Mouse (Mus musculus) heart, postnatal 0 days (tissue): ENCODE measurements around the gene Agap3.

Source experiments
- CTCF ChIP-seq: IDR thresholded peaks from 2 replicates; pipeline ENCODE4 v1.5.1; 2016; ENCODE audit warnings: antibody characterized with exemption, control low read depth, low read depth
- EP300 ChIP-seq: IDR thresholded peaks from 2 replicates; pipeline ENCODE4 v1.6.1; 2016; ENCODE audit warnings: antibody characterized with exemption, low read depth

- TF ChIP-seq CTCF (no peak), EP300 (no peak)
Observed at GRCm38 (mm10) chr5:24417587-24417986, 34.4 kb upstream of the Agap3 start.
